Mouse (Mus musculus) lung, postnatal 0 days (tissue): ENCODE measurements around the gene Snupn. TPM values are rescaled to one million over a fixed set of nuclear protein-coding genes. Genes with fewer than 3 reads are reported as not detected.
A peak's percentile ranks its signal among the peaks of the same experiment; 100 is the strongest.

ENCODE experiments used
- ATAC-seq: fragments of 200-750 bp; cut with Nextera tagmentation; 2 replicates; pipeline ENCODE4 v1.8.0; 2017; ENCODE audit warnings: moderate library complexity
- DNase-seq: peaks from one replicate; pipeline ENCODE4 v3.0.0-alpha.2; 2016; ENCODE audit warnings: low spot score
- H3K27ac ChIP-seq: fragments of 300-500 bp; sonication (generic); 2 replicates; pipeline ENCODE4 v1.5.1; 2014; ENCODE audit warnings: antibody characterized with exemption, mild to moderate bottlenecking, low read length, mixed read lengths
- H3K27me3 ChIP-seq: fragments of 300-500 bp; sonication (generic); replicated peaks from 2 replicates; pipeline ENCODE4 v1.6.1; 2014; ENCODE audit warnings: low read length, mixed read lengths; ENCODE audit not compliant: insufficient read depth
- H3K36me3 ChIP-seq: fragments of 300-500 bp; sonication (generic); 2 replicates; pipeline ENCODE4 v1.6.1; 2014; ENCODE audit warnings: low read length, mixed read lengths; ENCODE audit not compliant: insufficient read depth
- H3K4me1 ChIP-seq: fragments of 300-500 bp; sonication (generic); 2 replicates; pipeline ENCODE4 v1.6.1; 2014; ENCODE audit warnings: antibody characterized with exemption, low read depth, low read length, mixed read lengths; ENCODE audit not compliant: insufficient read depth
- H3K4me2 ChIP-seq: fragments of 300-500 bp; sonication (generic); replicated peaks from 2 replicates; pipeline ENCODE4 v1.6.1; 2014; ENCODE audit warnings: low read depth, mild to moderate bottlenecking, low read length, moderate library complexity, mixed read lengths
- H3K4me3 ChIP-seq: fragments of 300-500 bp; sonication (generic); 2 replicates; pipeline ENCODE4 v1.5.1; 2014; ENCODE audit warnings: low read depth, low read length
- H3K9ac ChIP-seq: fragments of 300-500 bp; sonication (generic); replicated peaks from 2 replicates; pipeline ENCODE4 v1.6.1; 2014; ENCODE audit warnings: low read depth, mild to moderate bottlenecking
- H3K9me3 ChIP-seq: fragments of 300-500 bp; sonication (generic); 2 replicates; pipeline ENCODE4 v1.6.1; 2016; ENCODE audit warnings: low read length, mixed read lengths
- CTCF ChIP-seq: IDR thresholded peaks from 2 replicates; pipeline ENCODE4 v1.5.1; 2016; ENCODE audit warnings: antibody characterized with exemption, mild to moderate bottlenecking
- EP300 ChIP-seq: IDR thresholded peaks from 2 replicates; pipeline ENCODE4 v1.6.1; 2016; ENCODE audit warnings: antibody characterized with exemption, mild to moderate bottlenecking, control low read depth
- WGBS: fragments of 180-500 bp; shearing (Covaris S2); extraction: QIAGEN DNeasy Blood & Tissue Kit; methylation state at CpG from one replicate; pipeline ENCODE4 v1.1.7; 2014; 5-methylcytosine and 5-hydroxymethylcytosine counted together
- polyA plus RNA-seq: library from polyadenylated mRNA; unstranded; fragments of >200 nt; fragmentation: Nextera tagmentation; extraction: Ambion mirVana; gene quantifications from 2 replicates; pipeline ENCODE4 v1.2.1, GENCODE M21; 2015

Snupn gene
- polyA plus RNA-seq, 1 experiment from 2014 or later: 12.7 TPM

DNA sequence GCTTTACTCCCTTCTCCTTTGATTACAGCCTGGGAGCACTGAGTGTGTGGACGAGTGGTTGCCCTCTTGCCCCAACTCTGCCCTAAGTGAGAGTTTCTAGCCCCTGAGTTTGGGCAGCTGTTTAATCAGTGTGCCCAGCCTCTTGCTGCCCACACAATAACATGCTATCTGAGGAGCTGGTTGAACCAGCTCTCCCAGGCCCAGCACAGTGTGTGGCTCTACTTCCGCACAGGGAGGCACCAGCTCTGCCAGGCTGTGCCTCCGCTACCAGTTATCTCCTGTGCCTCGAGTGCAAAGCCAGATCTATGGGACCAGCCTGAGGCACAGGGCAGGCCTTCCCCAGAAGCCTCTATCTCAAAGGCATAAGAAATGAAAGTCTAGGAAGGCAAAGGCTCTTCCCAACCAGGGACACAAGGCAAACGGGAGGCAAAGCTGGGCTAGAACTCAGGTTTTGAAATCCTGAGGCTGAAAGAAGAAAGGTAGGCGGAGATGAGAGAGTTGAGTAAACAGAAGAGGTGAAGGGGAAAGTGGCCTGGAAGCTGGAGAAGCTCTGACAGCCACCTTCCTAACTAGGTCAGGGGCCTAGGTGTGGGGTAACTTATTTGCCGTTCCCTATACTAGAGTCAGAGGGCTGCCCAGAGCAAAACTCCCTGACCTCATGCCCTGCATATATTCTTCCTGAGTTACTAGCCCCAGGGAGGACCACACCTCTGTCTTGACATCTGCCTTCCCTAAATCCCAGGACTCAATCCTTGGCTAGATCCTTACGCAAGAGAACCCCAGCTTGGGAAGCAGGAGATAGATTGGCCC is 26.6 kb upstream of the Snupn start:
- 30% methylated on average over 8 of the region's 8 CpGs for WGBS
- H3K36me3 ChIP-seq: peaks cover 3% of the 10 kb centered on the region; the same call in 1 of the 2 replicates
- no peak for TF ChIP-seq CTCF
- no peak for TF ChIP-seq EP300
- peaks cover 46% of the 10 kb centered on the region for H3K4me1 ChIP-seq
- 0 out of 2 replicates have a peak overlapping the region, but pooled peaks have one; percentile 36 for H3K9ac ChIP-seq
- H3K27me3 ChIP-seq: no peaks in the 10 kb centered on the region
- H3K27ac ChIP-seq: peak overlapping the region; percentile 75
- H3K4me2 ChIP-seq: peak overlapping the region; percentile 67
- peak; percentile 33 for DNase-seq
- no peaks in the 10 kb centered on the region; the same call in 1 of the 2 replicates for H3K9me3 ChIP-seq
- peak; percentile 2 for ATAC-seq
- H3K4me3 ChIP-seq: peak overlapping the region; percentile 31

GRCm38 (mm10) chr9:56924651-56925027 is 26.0 kb upstream of the Snupn start:
- H3K27ac ChIP-seq: peak overlapping the region; percentile 75
- peaks cover 46% of the 10 kb centered on the region for H3K4me1 ChIP-seq
- peak; percentile 93 for DNase-seq
- no peak; the same call in 1 of the 2 replicates for TF ChIP-seq CTCF
- TF ChIP-seq EP300: peak; percentile 61; the same call in 1 of the 2 replicates
- H3K27me3 ChIP-seq: no peaks in the 10 kb centered on the region
- H3K36me3 ChIP-seq: peaks cover 3% of the 10 kb centered on the region; the same call in 1 of the 2 replicates
- H3K4me2 ChIP-seq: peak overlapping the region; percentile 67
- WGBS: 7% methylated on average over 7 of the region's 7 CpGs
- peak; percentile 76 for ATAC-seq
- peak overlapping the region; percentile 31 for H3K4me3 ChIP-seq
- no peaks in the 10 kb centered on the region; the same call in 1 of the 2 replicates for H3K9me3 ChIP-seq
- H3K9ac ChIP-seq: peak overlapping the region; percentile 36; the same call in 1 of the 2 replicates

- WGBS: 65% methylated on average over 26 of the region's 26 CpGs
- no peak for DNase-seq
- peaks cover 46% of the 10 kb centered on the region for H3K4me1 ChIP-seq
These were observed 25.2 kb upstream of the Snupn start for GRCm38 (mm10) chr9:56925291-56926024.

DNA sequence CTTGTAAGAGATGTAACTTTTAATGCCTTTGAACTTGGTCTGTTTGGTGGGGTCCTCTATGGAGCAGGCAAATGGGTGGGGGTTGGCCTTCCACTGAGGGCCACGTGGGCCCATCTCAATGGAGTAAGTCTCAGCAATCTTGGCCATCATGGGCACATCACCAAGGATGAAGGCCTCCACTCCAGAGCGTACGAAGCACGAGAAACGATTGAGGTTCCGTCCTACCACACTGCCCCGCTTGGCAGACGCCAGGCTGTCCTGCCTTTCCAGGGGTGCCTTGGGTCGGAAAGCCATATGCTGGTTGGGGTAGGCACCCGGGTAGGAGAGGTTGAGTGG is 24.7 kb upstream of the Snupn start:
- no peak overlapping the region; the same call in 1 of the 2 replicates for H3K4me3 ChIP-seq
- H3K36me3 ChIP-seq: 0 out of 2 replicates have a peak, but pooled peaks cover 3% of the 10 kb centered on the region
- ATAC-seq (no peak), DNase-seq (no peak)
- 0 out of 2 replicates have a peak overlapping the region, but pooled peaks have one; percentile 1 for H3K9ac ChIP-seq
- TF ChIP-seq CTCF: no peak
- no peak for TF ChIP-seq EP300
- no peaks in the 10 kb centered on the region; the same call in 1 of the 2 replicates for H3K9me3 ChIP-seq
- H3K27ac ChIP-seq: no peak overlapping the region
- WGBS: 95% methylated on average over 10 of the region's 10 CpGs
- peak overlapping the region; percentile 67 for H3K4me2 ChIP-seq
- peaks cover 46% of the 10 kb centered on the region for H3K4me1 ChIP-seq
- H3K27me3 ChIP-seq: no peaks in the 10 kb centered on the region

More at GRCm38 (mm10) chr9:56925291-56926024, 25.2 kb upstream of the Snupn start:
- Histone ChIP-seq H3K4me3 (peak overlapping the region; percentile 31), H3K36me3 (0 out of 2 replicates have a peak, but pooled peaks cover 3% of the 10 kb centered on the region), H3K4me2 (peak overlapping the region; percentile 67), H3K27me3 (no peaks in the 10 kb centered on the region), H3K27ac (peak overlapping the region; percentile 75), H3K9me3 (no peaks in the 10 kb centered on the region; the same call in 1 of the 2 replicates), H3K9ac (peak overlapping the region; percentile 6; the same call in 1 of the 2 replicates)
- no peak for TF ChIP-seq CTCF
- no peak for TF ChIP-seq EP300
- no peak for ATAC-seq

GRCm38 (mm10) chr9:56926387-56926786 is 24.3 kb upstream of the Snupn start:
- Histone ChIP-seq H3K4me3 (peak overlapping the region; percentile 72), H3K9ac (peak overlapping the region; percentile 81; the same call in 1 of the 2 replicates), H3K27ac (peak overlapping the region; percentile 94), H3K4me1 (peaks cover 46% of the 10 kb centered on the region), H3K4me2 (peak overlapping the region; percentile 67), H3K9me3 (no peaks in the 10 kb centered on the region; the same call in 1 of the 2 replicates), H3K36me3 (0 out of 2 replicates have a peak, but pooled peaks cover 3% of the 10 kb centered on the region), H3K27me3 (no peaks in the 10 kb centered on the region)
- ATAC-seq: no peak
- WGBS: 65% methylated on average over 10 of the region's 10 CpGs
- no peak for DNase-seq
- TF ChIP-seq EP300: no peak
- 0 out of 2 replicates have a peak, but pooled peaks have one; percentile 1 for TF ChIP-seq CTCF
